Mouse (Mus musculus) telencephalon, adult 2 months (tissue): ENCODE data around the gene Sesn2.
A peak's percentile ranks its signal among the peaks of the same experiment; 100 is the strongest.
"Not testable (repeated sequence)": the region's sequence is repeated elsewhere in the genome, so short reads cannot be mapped to it uniquely, and the experiment has no call there.

Source experiments
- DNase-seq: peaks from one replicate; pipeline ENCODE4 v3.0.0-alpha.2; 2011; ENCODE audit warnings: low read depth, low spot score

Gene Sesn2

GRCm38 (mm10) chr4:132510352-132510798 is at the start of gene Sesn2:
Gene Sesn2, minus strand, starts transcription at chr4:132510501.
- peak; percentile 96 for DNase-seq

- DNase-seq: not testable (repeated sequence)
These were observed 45.2 kb upstream of the Sesn2 start for GRCm38 (mm10) chr4:132555550-132555949.

GRCm38 (mm10) chr4:132554653-132555052 is 44.4 kb upstream of the Sesn2 start:
- DNase-seq: no peak

GRCm38 (mm10) chr4:132554221-132554620 is 43.9 kb upstream of the Sesn2 start:
- no peak for DNase-seq

- peak; percentile 26 for DNase-seq
These were observed 35.5 kb upstream of the Sesn2 start for GRCm38 (mm10) chr4:132545851-132546250.

- DNase-seq: peak; percentile 81
These were observed 32.4 kb upstream of the Sesn2 start for GRCm38 (mm10) chr4:132542724-132543123.

- DNase-seq: no peak
These were observed 31.1 kb upstream of the Sesn2 start for GRCm38 (mm10) chr4:132541413-132541812.

GRCm38 (mm10) chr4:132539481-132539880 is 29.2 kb upstream of the Sesn2 start:
- DNase-seq: no peak

- DNase-seq: peak; percentile 86
These were observed 25.3 kb upstream of the Sesn2 start, which contains the start of gene Dnajc8 for GRCm38 (mm10) chr4:132535406-132536121. Gene Dnajc8, plus strand, starts transcription at chr4:132535550.

- peak; percentile 91 for DNase-seq
These were observed 22.9 kb upstream of the Sesn2 start, which contains the start of gene Atpif1 for GRCm38 (mm10) chr4:132532981-132533916. Gene Atpif1, minus strand, starts transcription at chr4:132533659.

- DNase-seq: no peak
These were observed 22.2 kb upstream of the Sesn2 start for GRCm38 (mm10) chr4:132532496-132532895.

- DNase-seq: no peak
These were observed 19.9 kb upstream of the Sesn2 start for GRCm38 (mm10) chr4:132530033-132530804.

- DNase-seq: no peak
These were observed 19.0 kb upstream of the Sesn2 start for GRCm38 (mm10) chr4:132529344-132529743.

GRCm38 (mm10) chr4:132527917-132528522 is 17.7 kb upstream of the Sesn2 start:
- DNase-seq: no peak

- no peak for DNase-seq
These were observed 16.4 kb upstream of the Sesn2 start for GRCm38 (mm10) chr4:132526678-132527077.

- DNase-seq: no peak
These were observed 14.5 kb upstream of the Sesn2 start for GRCm38 (mm10) chr4:132524808-132525207.

- DNase-seq: no peak
These were observed 14.0 kb upstream of the Sesn2 start for GRCm38 (mm10) chr4:132524321-132524741.

- DNase-seq: no peak
These were observed 8.9 kb upstream of the Sesn2 start for GRCm38 (mm10) chr4:132519188-132519587.

GRCm38 (mm10) chr4:132518066-132518465 is 7.8 kb upstream of the Sesn2 start:
- DNase-seq: no peak

- peak; percentile 98 for DNase-seq
These were observed 5.3 kb upstream of the Sesn2 start for GRCm38 (mm10) chr4:132515369-132516155.
